Comparison of ENCODE assay signal across 8 mouse cellular contexts in the genomic region with DNA sequence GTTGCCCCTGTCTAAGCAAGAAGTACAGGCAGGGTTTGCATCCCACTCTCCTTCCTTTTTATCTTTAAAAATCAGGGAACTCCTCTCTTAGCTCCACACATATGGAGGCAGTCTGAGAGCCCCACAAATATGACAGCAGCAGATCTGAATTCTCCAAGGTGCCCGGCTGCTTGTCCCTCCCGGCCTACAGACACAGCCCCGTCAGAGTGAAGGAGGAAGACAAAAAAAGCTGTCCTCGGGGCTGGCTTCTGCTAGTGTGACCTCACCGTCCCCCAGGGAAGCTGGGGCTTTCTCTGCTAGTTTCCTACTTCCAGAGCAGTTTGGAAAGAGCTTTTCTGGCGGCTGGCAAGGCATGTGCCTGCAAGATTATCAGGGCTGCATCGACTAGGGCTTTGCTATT. TPM values are rescaled to one million over a fixed set of nuclear protein-coding genes. Genes with fewer than 3 reads are reported as not detected.
DNase-seq lines count a peak whose midpoint lies in the region; ATAC-seq and TF ChIP-seq lines count a peak whose summit lies in the region.

No protein-coding gene starts in this region.

- no peaks in the 10 kb centered on the region for H3K27me3 ChIP-seq in liver, postnatal 0 days (ENCODE audit: insufficient read depth, low read length)
- H3K27me3 ChIP-seq in liver, embryonic 11.5 days (replicated peaks; ENCODE audit: control insufficient read depth, insufficient read depth, low read length) = no peaks in the 10 kb centered on the region
- H3K27me3 ChIP-seq in forebrain, embryonic 11.5 days (ENCODE audit: control insufficient read depth, insufficient read depth, low read length) = no peaks in the 10 kb centered on the region
- no peaks in the 10 kb centered on the region for H3K27me3 ChIP-seq in heart, embryonic 16.5 days (ENCODE audit: control insufficient read depth, insufficient read depth, low read length)
- H3K27me3 ChIP-seq in midbrain, embryonic 14.5 days (ENCODE audit: control insufficient read depth, insufficient read depth, low read length) = no peaks in the 10 kb centered on the region

- 30% methylated on average over 7 of the region's 7 CpGs for WGBS in liver, postnatal 0 days (ENCODE audit: insufficient replicate concordance)
- WGBS in liver, embryonic 11.5 days = 20% methylated on average over 7 of the region's 7 CpGs
- 5% methylated on average over 7 of the region's 7 CpGs for WGBS in forebrain, embryonic 11.5 days
- 20% methylated on average over 7 of the region's 7 CpGs for WGBS in heart, embryonic 16.5 days
- WGBS in midbrain, embryonic 14.5 days = 4% methylated on average over 7 of the region's 7 CpGs

- TF ChIP-seq CTCF in liver, postnatal 0 days (IDR thresholded peaks at IDR 0.05; ENCODE audit: low read depth) = no peak

- TF ChIP-seq EP300 in liver, postnatal 0 days (IDR thresholded peaks at IDR 0.05; ENCODE audit: low read depth) = no peak

- H3K36me3 ChIP-seq in liver, postnatal 0 days (replicated peaks; ENCODE audit: insufficient read depth, low read length) = no peaks in the 10 kb centered on the region
- H3K36me3 ChIP-seq in liver, embryonic 11.5 days (ENCODE audit: control insufficient read depth, insufficient read depth, low read length) = no peaks in the 10 kb centered on the region
- no peaks in the 10 kb centered on the region for H3K36me3 ChIP-seq in forebrain, embryonic 11.5 days (ENCODE audit: control insufficient read depth, insufficient read depth, low read length)
- no peaks in the 10 kb centered on the region for H3K36me3 ChIP-seq in heart, embryonic 16.5 days (ENCODE audit: control insufficient read depth, insufficient read depth)
- no peaks in the 10 kb centered on the region for H3K36me3 ChIP-seq in midbrain, embryonic 14.5 days (ENCODE audit: control insufficient read depth, insufficient read depth, low read length)

- H3K27ac ChIP-seq in liver, postnatal 0 days (ENCODE audit: low read depth) = peak overlapping the region; percentile 44; the same call in 1 of the 2 replicates
- H3K27ac ChIP-seq in liver, embryonic 11.5 days (ENCODE audit: low read depth, low read length) = no peak overlapping the region
- no peak overlapping the region for H3K27ac ChIP-seq in forebrain, embryonic 11.5 days (ENCODE audit: low read depth, low read length)
- no peak overlapping the region for H3K27ac ChIP-seq in heart, embryonic 16.5 days (ENCODE audit: low read length)
- peak overlapping the region; percentile 21 for H3K27ac ChIP-seq in midbrain, embryonic 14.5 days (replicated peaks; ENCODE audit: low read depth, low read length)

- no peak for DNase-seq in liver, postnatal 0 days
- no peak for DNase-seq in liver, embryonic 11.5 days (ENCODE audit: low spot score)
- peak; percentile 56 for DNase-seq in forebrain, embryonic 11.5 days (ENCODE audit: low spot score)
- DNase-seq in midbrain, embryonic 14.5 days = peak; percentile 66
- DNase-seq in spleen, postnatal 4 days (ENCODE audit: low spot score in 2 of 2) = no peak
- DNase-seq in frontal cortex, adult 2 months (ENCODE audit: extremely low spot score in 1 of 2, low spot score in 1 of 2) = no peak
- no peak for DNase-seq in spleen, adult 12 weeks (ENCODE audit: low spot score)

- H3K4me2 ChIP-seq in liver, postnatal 0 days (ENCODE audit: low read depth, low read length) = no peak overlapping the region
- no peak overlapping the region for H3K4me2 ChIP-seq in liver, embryonic 11.5 days
- peak overlapping the region; percentile 13; the same call in 1 of the 2 replicates for H3K4me2 ChIP-seq in forebrain, embryonic 11.5 days (ENCODE audit: low read depth, low read length, severe bottlenecking)
- H3K4me2 ChIP-seq in heart, embryonic 16.5 days (ENCODE audit: low read depth, low read length) = no peak overlapping the region
- peak overlapping the region; percentile 27; the same call in 1 of the 2 replicates for H3K4me2 ChIP-seq in midbrain, embryonic 14.5 days (ENCODE audit: low read length)

- H3K4me1 ChIP-seq in liver, postnatal 0 days (ENCODE audit: insufficient read depth) = peaks cover 7% of the 10 kb centered on the region
- peaks cover 7% of the 10 kb centered on the region; the same call in 1 of the 2 replicates for H3K4me1 ChIP-seq in liver, embryonic 11.5 days (replicated peaks; ENCODE audit: control insufficient read depth, insufficient read depth, low read length)
- H3K4me1 ChIP-seq in forebrain, embryonic 11.5 days (replicated peaks; ENCODE audit: control insufficient read depth, insufficient read depth, low read length) = peaks cover 6% of the 10 kb centered on the region; the same call in 1 of the 2 replicates
- H3K4me1 ChIP-seq in heart, embryonic 16.5 days (ENCODE audit: control insufficient read depth, insufficient read depth, low read length) = 0 out of 2 replicates have a peak, but pooled peaks cover 3% of the 10 kb centered on the region
- H3K4me1 ChIP-seq in midbrain, embryonic 14.5 days (ENCODE audit: control insufficient read depth, insufficient read depth, low read length) = 0 out of 2 replicates have a peak, but pooled peaks cover 3% of the 10 kb centered on the region

- ATAC-seq in liver, postnatal 0 days = no peak
- ATAC-seq in liver, embryonic 11.5 days (replicated peaks; ENCODE audit: low FRiP score) = no peak
- peak; percentile 8; the same call in 1 of the 2 replicates for ATAC-seq in forebrain, embryonic 11.5 days (replicated peaks; ENCODE audit: low FRiP score)
- peak; percentile 49; the same call in 1 of the 2 replicates for ATAC-seq in heart, embryonic 16.5 days (replicated peaks; ENCODE audit: extremely low read depth, insufficient read depth, low FRiP score)
- peak; percentile 31; the same call in 1 of the 2 replicates for ATAC-seq in midbrain, embryonic 14.5 days (ENCODE audit: low FRiP score, low TSS enrichment)

- no peak overlapping the region for H3K4me3 ChIP-seq in liver, postnatal 0 days (ENCODE audit: low read depth, low read length)
- no peak overlapping the region for H3K4me3 ChIP-seq in liver, embryonic 11.5 days (ENCODE audit: low read depth, low read length)
- no peak overlapping the region for H3K4me3 ChIP-seq in forebrain, embryonic 11.5 days (ENCODE audit: low read depth, low read length)
- no peak overlapping the region for H3K4me3 ChIP-seq in heart, embryonic 16.5 days (ENCODE audit: low read length)
- H3K4me3 ChIP-seq in midbrain, embryonic 14.5 days (replicated peaks; ENCODE audit: low read depth, low read length) = no peak overlapping the region

- H3K9me3 ChIP-seq in liver, postnatal 0 days (ENCODE audit: low read length) = no peaks in the 10 kb centered on the region
- H3K9me3 ChIP-seq in liver, embryonic 11.5 days (ENCODE audit: control insufficient read depth, low read length) = no peaks in the 10 kb centered on the region
- H3K9me3 ChIP-seq in forebrain, embryonic 11.5 days (ENCODE audit: control insufficient read depth, low read length) = no peaks in the 10 kb centered on the region
- H3K9me3 ChIP-seq in heart, embryonic 16.5 days (replicated peaks; ENCODE audit: control insufficient read depth, low read length) = no peaks in the 10 kb centered on the region
- H3K9me3 ChIP-seq in midbrain, embryonic 14.5 days (ENCODE audit: control insufficient read depth, low read length) = no peaks in the 10 kb centered on the region

- no peak overlapping the region; the same call in 1 of the 2 replicates for H3K9ac ChIP-seq in liver, postnatal 0 days (replicated peaks)
- no peak overlapping the region for H3K9ac ChIP-seq in liver, embryonic 11.5 days (ENCODE audit: low read depth, low read length)
- H3K9ac ChIP-seq in forebrain, embryonic 11.5 days (ENCODE audit: low read length) = peak overlapping the region; percentile 51
- H3K9ac ChIP-seq in heart, embryonic 16.5 days (ENCODE audit: low read length) = no peak overlapping the region
- no peak overlapping the region for H3K9ac ChIP-seq in midbrain, embryonic 14.5 days (replicated peaks; ENCODE audit: low read length)

RNA-seq across cellular contexts. Expression of a gene that starts 55.3 kb away (rescaled TPM):
- 4.4 and 5.4 TPM in 2 replicates for polyA plus RNA-seq in liver, postnatal 0 days (2015; fragmentation: Nextera tagmentation; extraction: Ambion mirVana)
- 26.0 and 26.6 TPM in 2 replicates for polyA plus RNA-seq in liver, embryonic 11.5 days (2014; fragmentation: Nextera tagmentation; extraction: Ambion mirVana)
- polyA plus RNA-seq in forebrain, embryonic 11.5 days (2014; fragmentation: Nextera tagmentation; extraction: Ambion mirVana) = 19.1 and 19.9 TPM in 2 replicates
- polyA plus RNA-seq in heart, embryonic 16.5 days (2015; fragmentation: Nextera tagmentation; extraction: Ambion mirVana) = 26.0 and 28.0 TPM in 2 replicates
- polyA plus RNA-seq in midbrain, embryonic 14.5 days (2014; fragmentation: Nextera tagmentation; extraction: Ambion mirVana) = 7.6 and 11.1 TPM in 2 replicates
- 5.9 and 6.0 TPM in 2 replicates for polyA plus RNA-seq in frontal cortex, adult 2 months (2012; rRNA removed)

RNA-seq across cellular contexts. Expression of a gene that starts 55.5 kb away (rescaled TPM):
- 47.9 and 49.2 TPM in 2 replicates for polyA plus RNA-seq in liver, postnatal 0 days (2015; fragmentation: Nextera tagmentation; extraction: Ambion mirVana)
- 168 and 171 TPM in 2 replicates for polyA plus RNA-seq in liver, embryonic 11.5 days (2014; fragmentation: Nextera tagmentation; extraction: Ambion mirVana)
- polyA plus RNA-seq in forebrain, embryonic 11.5 days (2014; fragmentation: Nextera tagmentation; extraction: Ambion mirVana) = 117 and 129 TPM in 2 replicates
- 79.2 and 95.3 TPM in 2 replicates for polyA plus RNA-seq in heart, embryonic 16.5 days (2015; fragmentation: Nextera tagmentation; extraction: Ambion mirVana)
- polyA plus RNA-seq in midbrain, embryonic 14.5 days (2014; fragmentation: Nextera tagmentation; extraction: Ambion mirVana) = 55.6 and 69.3 TPM in 2 replicates
- polyA plus RNA-seq in frontal cortex, adult 2 months (2012; rRNA removed) = 74.7 and 83.1 TPM in 2 replicates

Comparison
In these comparisons a context has a peak if more than half of its experiments do, and no peak if none do; other contexts are left out.
1. H3K27ac ChIP-seq: peak in liver, postnatal 0 days (single experiment) and midbrain, embryonic 14.5 days (single experiment); none in liver, embryonic 11.5 days (single experiment), forebrain, embryonic 11.5 days (single experiment) and heart, embryonic 16.5 days (single experiment).
2. ATAC-seq: peak in forebrain, embryonic 11.5 days (single experiment), heart, embryonic 16.5 days (single experiment) and midbrain, embryonic 14.5 days (single experiment); none in liver, postnatal 0 days (single experiment) and liver, embryonic 11.5 days (single experiment).
3. DNase-seq: peak in forebrain, embryonic 11.5 days (single experiment) and midbrain, embryonic 14.5 days (single experiment); none in liver, postnatal 0 days (single experiment), liver, embryonic 11.5 days (single experiment), spleen, postnatal 4 days (0 of 2), frontal cortex, adult 2 months (0 of 2) and spleen, adult 12 weeks (single experiment).
4. H3K4me2 ChIP-seq: peak in forebrain, embryonic 11.5 days (single experiment) and midbrain, embryonic 14.5 days (single experiment); none in liver, postnatal 0 days (single experiment), liver, embryonic 11.5 days (single experiment) and heart, embryonic 16.5 days (single experiment).